Mouse (Mus musculus) urinary bladder, postnatal 25 days (tissue): ENCODE measurements around the gene Slc25a43.

Experiments used
- DNase-seq: peaks from one replicate; pipeline ENCODE4 v3.0.0; 2022; ENCODE audit warnings: low spot score

Gene Slc25a43

DNA sequence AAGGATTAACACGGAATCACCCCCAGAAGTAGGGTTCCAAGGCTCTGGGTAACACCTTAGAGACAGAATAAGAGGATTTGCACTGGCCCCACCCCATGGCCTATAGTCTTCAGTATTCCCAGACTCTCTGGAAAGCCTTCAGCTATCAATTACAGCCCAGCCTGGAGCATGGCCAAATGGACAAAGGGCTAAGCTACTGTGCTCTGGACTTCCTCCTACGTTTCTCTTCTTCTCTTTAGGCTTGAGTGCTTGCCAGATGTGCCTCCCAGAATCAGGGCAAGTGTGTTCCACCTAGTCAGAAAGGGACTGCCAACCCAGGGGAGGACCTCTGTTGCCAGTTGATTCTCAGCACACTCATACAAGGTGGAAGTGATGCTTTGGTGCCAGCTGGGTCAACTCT is 81.6 kb downstream of the Slc25a43 start:
- no peak for DNase-seq
